Mouse (Mus musculus) limb, embryonic 14.5 days (tissue): ENCODE data around the gene B4galt2. TPM values are rescaled to one million over a fixed set of nuclear protein-coding genes. Genes with fewer than 3 reads are reported as not detected.

Experiments used
- ATAC-seq: fragments of 200-750 bp; cut with Nextera tagmentation; 2 replicates; pipeline ENCODE4 v1.8.0; 2017; ENCODE audit warnings: low read depth, moderate number of reproducible peaks, moderate TSS enrichment; ENCODE audit not compliant: low FRiP score
- DNase-seq: peaks from one replicate; pipeline ENCODE4 v3.0.0-alpha.2; 2015; ENCODE audit warnings: low spot score
- H3K27ac ChIP-seq: fragments of 300-500 bp; sonication (generic); replicated peaks from 2 replicates; pipeline ENCODE4 v1.5.1; 2014; ENCODE audit warnings: low read depth, mild to moderate bottlenecking, low read length, moderate library complexity, mixed read lengths
- H3K27me3 ChIP-seq: fragments of 300-500 bp; sonication (generic); 2 replicates; pipeline ENCODE4 v1.6.1; 2014; ENCODE audit warnings: low read length, mixed read lengths; ENCODE audit not compliant: control insufficient read depth, insufficient read depth
- H3K36me3 ChIP-seq: fragments of 300-500 bp; sonication (generic); 2 replicates; pipeline ENCODE4 v1.6.1; 2014; ENCODE audit warnings: mild to moderate bottlenecking, low read length, moderate library complexity, mixed read lengths; ENCODE audit not compliant: control insufficient read depth, insufficient read depth
- H3K4me1 ChIP-seq: fragments of 300-500 bp; sonication (generic); 2 replicates; pipeline ENCODE4 v1.6.1; 2014; ENCODE audit warnings: antibody characterized with exemption, low read length, mixed read lengths; ENCODE audit not compliant: control insufficient read depth, insufficient read depth
- H3K4me2 ChIP-seq: fragments of 300-500 bp; sonication (generic); replicated peaks from 2 replicates; pipeline ENCODE4 v1.6.1; 2014; ENCODE audit warnings: low read depth, mild to moderate bottlenecking, low read length, moderate library complexity; ENCODE audit not compliant: severe bottlenecking
- H3K4me3 ChIP-seq: fragments of 300-500 bp; sonication (generic); replicated peaks from 2 replicates; pipeline ENCODE4 v1.5.1; 2014; ENCODE audit warnings: low read length
- H3K9ac ChIP-seq: fragments of 300-500 bp; sonication (generic); 2 replicates; pipeline ENCODE4 v1.6.1; 2014; ENCODE audit warnings: mild to moderate bottlenecking, low read depth, low read length, moderate library complexity; ENCODE audit not compliant: severe bottlenecking
- H3K9me3 ChIP-seq: fragments of 300-500 bp; sonication (generic); 2 replicates; pipeline ENCODE4 v1.6.1; 2016; ENCODE audit warnings: low read length; ENCODE audit not compliant: control insufficient read depth
- POLR2A ChIP-seq: fragments of 200-500 bp; IDR thresholded peaks from 2 replicates; pipeline ENCODE4 v1.8.0; 2012; ENCODE audit warnings: inconsistent platforms, mild to moderate bottlenecking, moderate library complexity, borderline replicate concordance; ENCODE audit not compliant: insufficient read depth, insufficient read length; ENCODE audit errors: extremely low read depth
- WGBS: fragments of 180-500 bp; shearing (Covaris S2); extraction: QIAGEN DNeasy Blood & Tissue Kit; methylation state at CpG from one replicate; pipeline ENCODE4 v1.1.7; 2014; 5-methylcytosine and 5-hydroxymethylcytosine counted together
- polyA plus RNA-seq, 2 experiments: library from polyadenylated mRNA; depleted of rRNA in 1 of 2; stranded (reverse) in 1 of 2; unstranded in 1 of 2; fragments of >200 nt; fragmentation: Nextera tagmentation in 1 of 2; extraction: Ambion mirVana in 1 of 2; gene quantifications; 2 replicates each; pipeline versions ENCODE4 v1.2.1 to v1.2.3; 2012 to 2014

B4galt2 gene
- polyA plus RNA-seq, 2 experiments, result 43.4 to 95.4 TPM

DNA sequence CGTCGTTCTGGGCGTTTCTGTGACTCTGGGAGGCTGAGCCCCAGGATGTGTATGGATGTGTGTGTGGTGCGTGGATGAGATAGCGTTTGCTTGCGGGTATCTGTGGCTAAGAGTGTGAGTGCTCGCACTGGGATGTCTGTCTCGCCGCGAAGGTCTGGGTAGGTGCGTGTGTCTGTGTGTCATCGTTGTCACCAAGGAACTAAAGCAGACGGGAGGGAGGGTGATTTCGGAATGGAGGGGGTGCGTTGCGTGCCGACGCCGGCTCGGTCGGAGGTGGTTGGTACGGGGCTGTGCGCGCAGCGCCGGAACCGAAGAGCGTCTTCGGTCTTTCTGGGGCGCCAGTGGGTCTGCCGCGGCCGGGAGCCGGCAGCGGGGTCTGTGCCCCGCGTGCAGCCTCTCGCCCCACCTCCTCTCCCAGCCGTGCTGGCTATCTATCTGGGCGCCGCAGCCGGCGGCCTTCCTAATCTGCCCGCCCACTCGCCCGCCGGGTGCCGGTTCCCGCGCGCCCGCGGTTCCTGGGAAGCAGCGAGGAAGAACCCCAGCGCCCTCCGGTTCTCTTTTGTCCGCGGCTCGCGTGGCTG is 47.7 kb downstream of the B4galt2 start:
- H3K27ac ChIP-seq, result peak overlapping the region; percentile 87
- 0% methylated on average over 46 of the region's 60 CpGs for WGBS
- peak; percentile 6 for DNase-seq

DNA sequence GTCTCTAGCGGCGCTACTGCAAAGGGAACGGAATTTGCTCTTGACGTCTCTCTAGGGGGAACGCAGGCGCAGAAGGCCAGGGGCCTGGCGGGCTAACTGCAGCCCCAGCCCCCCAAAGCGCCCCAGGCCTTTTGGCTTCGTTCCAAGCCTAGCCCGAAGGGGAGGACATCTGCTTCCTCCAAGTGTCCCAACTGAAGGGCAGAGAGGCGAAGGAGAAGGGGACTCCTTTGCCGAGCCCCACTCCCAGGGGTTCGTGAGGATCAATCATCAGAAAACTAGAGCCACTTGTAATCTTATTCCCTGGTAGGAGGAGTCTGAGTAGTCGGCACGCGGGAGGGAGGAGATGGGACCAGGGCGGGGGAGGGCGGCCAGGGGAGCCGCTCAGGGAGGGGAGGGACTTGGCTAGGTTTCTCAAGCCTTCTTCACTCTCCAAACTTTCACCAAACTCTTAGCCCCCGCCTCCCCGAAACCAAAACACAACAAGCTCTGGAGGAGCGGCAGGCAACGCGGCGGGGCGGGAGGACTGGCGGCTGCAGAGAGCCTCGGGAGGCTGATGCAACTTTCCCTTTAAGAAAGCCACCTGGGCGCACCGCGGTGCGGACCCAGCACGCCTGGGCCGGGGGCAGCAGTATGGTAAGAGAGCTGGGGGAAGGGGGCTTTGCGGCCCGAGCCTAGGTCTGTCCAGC is 48.3 kb downstream of the B4galt2 start:
- H3K9ac ChIP-seq, result peak overlapping the region; percentile 71
- peaks cover 13% of the 10 kb centered on the region for H3K4me1 ChIP-seq
- H3K9me3 ChIP-seq, result no peaks in the 10 kb centered on the region
- H3K4me3 ChIP-seq, result peak overlapping the region; percentile 78
- TF ChIP-seq POLR2A, result 0 out of 2 replicates have a peak, but pooled peaks have one; percentile 50
- H3K4me2 ChIP-seq, result peak overlapping the region; percentile 80
- peak; percentile 91 for DNase-seq
- ATAC-seq, result peak; percentile 66
- H3K27ac ChIP-seq, result peak overlapping the region; percentile 87
- no peaks in the 10 kb centered on the region for H3K36me3 ChIP-seq
- no peaks in the 10 kb centered on the region for H3K27me3 ChIP-seq
- 2% methylated on average over 32 of the region's 36 CpGs for WGBS

More for the DNA sequence above, 47.7 kb downstream of the B4galt2 start:
- Histone ChIP-seq H3K36me3 (0 out of 2 replicates have a peak, but pooled peaks cover 4% of the 10 kb centered on the region), H3K27me3 (no peaks in the 10 kb centered on the region), H3K9ac (peak overlapping the region; percentile 71), H3K4me1 (peaks cover 13% of the 10 kb centered on the region), H3K4me2 (peak overlapping the region; percentile 80), H3K9me3 (no peaks in the 10 kb centered on the region), H3K4me3 (peak overlapping the region; percentile 78)
- TF ChIP-seq POLR2A, result no peak
- peak; percentile 7 for ATAC-seq

DNA sequence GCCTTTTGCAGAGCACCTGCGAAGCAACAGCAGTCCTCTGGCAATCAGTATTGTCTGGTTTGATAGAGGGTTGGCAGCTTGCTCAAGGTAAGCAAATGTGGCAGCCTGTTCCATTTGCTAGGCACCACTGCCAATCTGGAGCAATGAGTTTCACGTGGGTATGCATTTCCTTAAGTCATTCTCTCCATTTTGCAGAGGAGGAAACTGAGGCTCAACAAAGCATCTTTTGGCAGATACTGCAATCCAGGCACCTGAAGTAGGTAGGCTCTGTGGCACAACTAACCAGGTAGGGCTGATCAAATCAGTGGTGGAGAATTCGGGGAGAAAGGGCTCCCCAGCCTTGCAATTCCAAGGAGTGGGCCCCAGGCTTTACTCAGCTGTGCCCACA is 48.8 kb downstream of the B4galt2 start, which contains the start of gene Slc6a9:
Gene Slc6a9 (plus strand): TSS at position 50 of the 388 bp plus-strand sequence.
- peak within 1 kb of the TSS; percentile 80 for H3K4me2 ChIP-seq
- no peak for TF ChIP-seq POLR2A

DNA sequence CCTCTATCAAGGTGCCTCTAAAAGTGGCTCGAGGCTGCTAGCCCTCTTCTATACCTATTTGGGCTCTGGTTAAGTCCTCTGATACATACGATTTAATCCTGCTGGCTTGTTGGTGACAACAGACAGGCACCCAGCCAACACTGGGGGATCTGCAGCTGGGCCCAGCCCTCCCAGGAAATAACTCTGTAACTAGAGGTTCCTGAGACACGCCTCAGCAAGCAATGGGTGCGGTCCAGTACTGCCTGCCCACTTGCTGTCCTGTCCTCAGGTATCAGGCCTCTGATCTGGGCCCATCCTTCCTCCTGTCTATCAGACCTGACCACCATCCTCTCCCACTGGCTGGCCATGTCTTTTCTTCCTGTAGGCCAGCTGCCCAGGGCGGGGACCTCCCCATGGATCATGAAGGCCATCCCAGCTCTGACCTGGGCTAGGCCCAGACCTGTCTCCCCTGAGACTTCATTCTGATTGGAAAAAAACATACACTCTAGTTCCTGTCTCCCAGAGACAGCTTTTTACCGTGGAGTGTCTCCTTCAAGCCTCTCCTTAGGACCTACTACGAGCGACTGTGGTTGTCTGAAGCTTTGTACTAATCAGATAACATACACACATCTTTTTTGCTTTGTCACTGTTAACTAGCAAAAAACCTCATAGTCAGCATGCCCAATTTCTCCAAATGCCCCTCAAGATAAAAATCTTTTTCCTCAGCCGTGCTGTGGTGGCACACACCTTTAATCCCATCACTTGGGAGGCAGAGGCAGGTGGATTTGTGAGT is 51.2 kb downstream of the B4galt2 start:
- 76% methylated on average over 9 of the region's 9 CpGs for WGBS
- Histone ChIP-seq H3K27me3 (no peaks in the 10 kb centered on the region), H3K4me1 (peaks cover 12% of the 10 kb centered on the region), H3K9me3 (no peaks in the 10 kb centered on the region), H3K4me3 (no peak overlapping the region), H3K9ac (no peak overlapping the region), H3K27ac (no peak overlapping the region), H3K36me3 (no peaks in the 10 kb centered on the region), H3K4me2 (no peak overlapping the region)
- DNase-seq (no peak), ATAC-seq (no peak)
- no peak for TF ChIP-seq POLR2A

More for the DNA sequence above, 48.8 kb downstream of the B4galt2 start, which contains the start of gene Slc6a9:
- DNase-seq, result no peak
- no peaks in the 10 kb centered on the region for H3K36me3 ChIP-seq
- no peaks in the 10 kb centered on the region for H3K9me3 ChIP-seq
- peak within 1 kb of the TSS; percentile 71 for H3K9ac ChIP-seq
- ATAC-seq, result no peak
- 19% methylated on average over 3 of the region's 3 CpGs for WGBS
- peaks cover 13% of the 10 kb centered on the region for H3K4me1 ChIP-seq
- H3K4me3 ChIP-seq, result peak within 1 kb of the TSS; percentile 78
- H3K27ac ChIP-seq, result peak within 1 kb of the TSS; percentile 87
- no peaks in the 10 kb centered on the region for H3K27me3 ChIP-seq

DNA sequence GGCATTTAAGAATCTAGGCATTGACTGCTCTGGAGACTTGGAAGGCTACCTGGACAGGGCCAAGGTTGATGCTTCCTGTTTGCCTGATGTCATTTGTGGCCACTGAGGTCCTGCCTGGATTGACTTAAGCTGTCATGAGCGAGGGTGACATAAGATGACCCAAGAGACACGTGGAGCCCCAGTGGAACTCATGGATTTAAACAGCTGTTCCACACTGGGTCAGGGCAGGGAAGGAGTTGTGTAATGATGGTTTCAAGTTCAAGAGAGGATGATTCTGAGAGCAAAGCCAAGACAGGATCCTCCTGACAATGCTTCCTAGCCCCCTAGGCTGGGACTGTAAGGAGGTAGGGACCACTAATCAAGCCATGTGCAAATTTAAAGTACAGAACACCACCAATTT is 51.8 kb downstream of the B4galt2 start:
- H3K36me3 ChIP-seq, result no peaks in the 10 kb centered on the region
- peaks cover 7% of the 10 kb centered on the region; the same call in 1 of the 2 replicates for H3K4me1 ChIP-seq
- no peak overlapping the region for H3K27ac ChIP-seq
- no peak for TF ChIP-seq POLR2A
- ATAC-seq, result no peak
- no peak overlapping the region for H3K9ac ChIP-seq
- WGBS, result 62% methylated on average over 2 of the region's 2 CpGs
- H3K4me3 ChIP-seq, result no peak overlapping the region
- H3K9me3 ChIP-seq, result no peaks in the 10 kb centered on the region
- no peak overlapping the region for H3K4me2 ChIP-seq
- no peak for DNase-seq
- H3K27me3 ChIP-seq, result no peaks in the 10 kb centered on the region
